Mouse (Mus musculus) olfactory bulb, adult 2 months (tissue): ENCODE measurements at regions not wholly inside any gene's neighbourhood (a gene's known extent, or its start where the extent isn't known, plus 50 kb on each side); places are given as distances from the start of the nearest gene placed in this dataset.

ENCODE experiments used
- CTCF ChIP-seq: fragments of 200-500 bp; IDR thresholded peaks from 2 replicates; pipeline ENCODE4 v1.5.1; 2012; ENCODE audit warnings: low read depth, mild to moderate bottlenecking, low read length, moderate library complexity; ENCODE audit not compliant: insufficient read depth
- POLR2A ChIP-seq: fragments of 200-500 bp; IDR thresholded peaks from 2 replicates; pipeline ENCODE4 v1.6.1; 2012; ENCODE audit warnings: mild to moderate bottlenecking, low read depth, low read length, moderate library complexity; ENCODE audit not compliant: insufficient read depth

GRCm38 (mm10) chr9:115653116-115653515, 256.1 kb upstream of the Gadl1 start:
- no peak for TF ChIP-seq POLR2A
- TF ChIP-seq CTCF = no peak
